Mouse (Mus musculus) layer of hippocampus, adult 11-12 months (tissue): ENCODE data around the gene Nox1.
"Not testable (repeated sequence)": the region's sequence is repeated elsewhere in the genome, so short reads cannot be mapped to it uniquely, and the experiment has no call there.

Experiments
- DNase-seq: peaks from one replicate; pipeline ENCODE4 v3.0.0; 2022; ENCODE audit warnings: low spot score

Gene Nox1

DNA sequence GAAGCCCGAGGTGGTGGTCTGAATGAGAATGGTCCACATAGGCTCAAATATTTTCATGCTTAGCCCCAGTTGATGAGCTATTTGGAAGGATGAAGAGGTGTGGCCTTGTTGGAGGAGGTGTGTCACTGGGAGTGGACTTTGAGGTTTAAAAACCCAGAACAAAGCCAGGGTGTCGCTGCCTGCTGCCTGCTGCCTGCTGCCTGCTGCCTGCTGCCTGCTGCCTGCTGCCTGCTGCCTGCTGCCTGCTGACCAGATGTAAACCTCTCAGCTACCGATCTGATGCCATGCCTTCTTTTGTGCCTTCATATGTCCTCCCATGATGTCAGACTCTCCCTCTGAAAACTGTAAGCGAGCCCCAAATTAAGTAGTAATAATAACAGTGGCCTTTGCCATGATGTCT, at the start of gene Nox1:
Gene Nox1 (minus strand): TSS at position 101 of the 400 bp plus-strand sequence.
- DNase-seq, result no peak

DNA sequence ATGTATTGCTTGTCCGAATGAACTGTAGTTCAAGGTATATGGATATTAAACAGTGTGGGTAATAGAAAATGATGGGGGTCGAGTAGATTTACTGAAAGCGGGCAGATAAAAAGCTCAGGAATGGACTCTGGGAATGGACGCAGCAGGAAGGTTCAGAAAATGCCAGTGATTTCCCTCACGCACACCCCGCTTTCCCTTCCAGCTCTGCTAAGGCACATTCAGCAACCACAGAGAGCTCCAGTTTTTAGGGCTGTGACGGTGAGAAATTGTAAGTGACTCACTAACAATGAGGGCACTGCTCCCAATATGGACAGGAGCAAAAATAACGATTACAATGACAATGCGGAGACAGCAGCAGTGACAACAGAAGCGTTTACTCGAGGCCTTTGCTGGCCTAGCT, 40.4 kb upstream of the Nox1 start:
- DNase-seq, result no peak

DNA sequence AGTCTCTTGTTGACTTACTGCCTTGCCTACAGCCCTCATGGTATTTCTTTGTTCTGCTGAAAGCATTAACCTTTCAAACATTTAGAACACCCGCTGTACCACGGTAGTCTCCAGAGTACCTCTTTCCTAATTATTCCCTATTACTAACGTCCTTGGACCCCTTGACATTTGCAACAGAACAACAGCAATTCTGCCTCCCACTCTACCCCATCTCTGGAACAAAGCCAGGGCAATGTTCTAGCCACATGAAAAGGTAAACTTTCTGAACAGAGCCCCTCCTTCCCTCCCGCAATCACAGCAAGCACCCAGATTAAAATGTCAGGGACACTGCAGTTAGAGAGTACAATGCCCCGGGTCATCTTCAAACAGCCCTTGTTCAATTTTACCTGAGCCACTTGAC, 39.4 kb upstream of the Nox1 start:
- DNase-seq, result no peak

DNA sequence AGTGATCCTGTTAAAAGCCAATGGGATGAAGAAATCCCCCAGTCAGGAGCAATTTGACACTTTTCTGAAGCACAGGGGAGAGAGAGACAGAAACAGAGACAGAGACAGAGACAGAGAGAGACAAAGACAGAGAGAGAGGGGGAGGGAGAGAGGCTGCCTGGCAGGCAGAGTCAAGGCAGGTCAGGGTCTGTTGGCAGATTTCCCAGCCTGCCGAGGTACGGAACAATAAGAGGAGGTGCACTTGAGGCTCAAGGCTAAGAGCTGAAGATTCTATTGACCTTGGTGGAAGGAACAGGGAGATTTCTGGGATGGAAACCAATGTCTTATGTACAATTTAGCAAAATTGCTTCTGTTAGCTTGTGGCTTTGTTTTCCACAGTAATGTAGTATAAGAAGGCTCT, 26.4 kb upstream of the Nox1 start:
- no peak for DNase-seq

DNA sequence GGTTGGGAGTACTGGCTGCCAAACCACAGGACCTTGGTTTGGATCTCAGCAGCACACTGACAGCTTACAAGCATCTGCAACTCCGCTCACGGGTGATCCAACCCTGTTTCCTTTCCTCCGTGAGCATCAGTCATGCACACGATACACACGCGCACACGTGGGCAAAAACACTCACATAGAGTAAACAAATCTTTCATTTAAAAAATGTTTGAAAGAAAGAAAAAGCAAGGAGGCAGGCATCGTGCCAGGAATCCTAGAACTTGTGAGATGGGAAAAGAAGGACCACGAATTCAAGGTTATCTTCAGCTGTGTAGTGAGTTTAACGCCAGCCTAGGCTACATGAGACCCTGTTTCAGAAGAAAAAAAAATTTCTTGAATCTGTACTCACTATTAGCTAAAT, 24.2 kb upstream of the Nox1 start:
- no peak for DNase-seq

DNA sequence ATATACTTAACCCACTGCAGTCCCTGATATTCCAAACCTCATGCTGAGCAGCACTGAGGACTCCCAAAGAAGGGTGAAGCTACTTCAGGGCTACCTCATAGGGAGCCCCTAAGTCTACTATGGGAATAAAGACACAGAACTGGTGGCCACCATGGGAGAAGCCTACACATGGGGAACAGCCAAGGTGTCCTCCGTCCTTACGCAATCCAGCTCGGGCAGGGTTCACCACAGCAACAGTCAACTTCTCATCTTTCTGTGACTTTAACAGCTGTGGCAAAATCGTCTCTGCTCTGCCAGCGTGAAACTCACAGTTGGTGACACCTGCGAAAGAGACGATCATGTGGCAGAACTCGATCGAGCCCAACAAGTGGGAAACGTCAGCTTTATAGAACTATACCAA, 16.5 kb upstream of the Nox1 start:
- DNase-seq, result no peak

DNA sequence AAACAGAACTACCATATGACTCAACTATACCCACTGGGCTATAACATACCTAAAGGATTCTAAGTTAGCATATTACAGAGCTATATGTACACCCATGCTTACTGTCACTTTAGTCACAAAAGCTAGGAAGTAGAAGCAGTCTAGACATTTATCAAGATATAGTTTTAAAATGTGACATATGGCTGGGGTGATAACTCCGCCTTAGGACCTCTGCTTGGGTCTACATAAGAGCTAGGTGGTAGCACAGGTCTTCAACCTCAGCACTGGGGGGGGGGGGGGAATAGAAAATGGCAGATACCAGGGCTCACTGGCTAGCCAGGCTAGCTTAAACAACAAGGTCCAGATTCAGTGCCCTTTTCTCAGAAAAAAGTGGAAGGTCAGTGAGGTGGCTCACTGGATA, 11.3 kb upstream of the Nox1 start:
- no peak for DNase-seq

DNA sequence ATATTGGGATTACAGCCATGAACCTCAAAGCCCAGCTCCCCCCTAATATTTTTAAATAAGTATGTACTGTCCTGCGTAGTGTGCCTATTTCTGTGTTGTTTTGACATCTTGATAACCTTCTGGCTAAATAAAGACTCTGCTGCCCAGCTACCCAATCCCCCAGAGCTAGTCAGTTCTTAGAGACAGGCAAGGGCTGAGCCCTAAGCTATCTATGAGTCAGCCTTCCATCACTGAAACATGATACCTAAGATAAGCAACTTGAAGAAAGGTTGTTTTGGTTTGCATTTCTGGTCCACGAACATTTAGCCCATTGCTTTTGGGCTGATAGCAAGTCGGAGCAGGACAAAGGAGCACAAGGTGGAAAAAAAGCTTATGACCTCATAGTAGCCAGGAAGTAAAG, 1.1 kb downstream of the Nox1 start:
- DNase-seq, result no peak

DNA sequence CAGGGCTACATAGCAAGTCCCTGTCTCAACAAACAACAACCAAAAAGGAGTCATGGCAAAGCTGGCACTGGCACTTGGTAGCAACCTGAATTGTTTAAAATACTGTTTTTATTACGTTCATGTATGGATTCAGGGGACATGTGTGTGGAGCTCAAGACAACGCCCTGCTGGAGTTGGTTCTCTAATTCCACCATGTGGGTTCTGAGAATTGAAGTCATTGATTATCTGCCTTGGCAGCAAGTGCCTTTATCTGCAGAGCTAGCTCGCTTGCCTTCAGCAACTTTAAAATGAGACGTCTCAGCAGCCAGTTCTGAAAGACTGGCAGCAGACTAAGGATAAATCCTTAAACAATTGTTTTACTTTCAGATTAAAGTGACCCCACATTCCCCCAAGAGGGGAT, 3.6 kb downstream of the Nox1 start:
- no peak for DNase-seq

DNA sequence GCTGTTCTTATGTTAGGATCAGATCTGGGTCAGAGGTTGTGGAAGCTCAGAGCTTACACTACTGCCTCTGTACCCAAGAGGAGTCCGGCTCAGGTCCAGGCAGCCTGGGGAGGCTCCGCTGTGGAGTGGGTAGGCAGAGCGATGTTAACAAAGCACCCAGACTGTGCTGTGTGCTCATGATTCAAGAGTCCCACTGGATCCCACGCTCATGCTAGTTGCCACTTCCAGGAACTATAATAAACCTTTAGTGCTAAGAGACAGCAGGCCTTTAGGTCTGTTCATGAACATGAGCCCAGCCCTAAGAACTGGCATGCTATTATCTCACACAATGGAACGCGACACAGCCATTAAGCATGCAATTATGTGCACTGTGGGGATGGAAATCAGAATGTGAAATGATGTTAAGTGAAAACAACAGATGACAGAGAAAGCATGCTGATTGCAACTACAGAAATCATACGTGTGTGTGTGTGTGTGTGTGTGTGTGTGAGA, 10.6 kb downstream of the Nox1 start:
- DNase-seq, result peak; percentile 11

DNA sequence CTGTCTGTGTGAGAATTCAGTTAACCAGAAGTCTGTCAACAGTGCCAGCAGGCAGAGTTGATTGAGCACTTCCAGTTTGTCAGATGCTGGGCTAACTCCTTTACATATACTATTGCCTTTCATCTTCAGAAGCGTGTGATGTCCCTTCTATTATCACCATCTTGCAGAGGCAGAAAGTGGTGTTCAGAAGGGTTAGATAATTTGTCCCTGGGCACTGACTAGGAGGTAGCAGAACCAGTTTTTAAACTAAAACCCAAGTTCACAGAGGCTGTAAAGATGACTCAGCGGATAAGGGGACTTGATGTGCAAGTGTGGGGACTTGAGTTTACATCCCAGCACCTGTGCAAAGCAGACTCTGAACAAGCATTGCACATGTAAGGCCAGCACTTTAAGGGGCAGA, 13.3 kb downstream of the Nox1 start:
- DNase-seq, result no peak

DNA sequence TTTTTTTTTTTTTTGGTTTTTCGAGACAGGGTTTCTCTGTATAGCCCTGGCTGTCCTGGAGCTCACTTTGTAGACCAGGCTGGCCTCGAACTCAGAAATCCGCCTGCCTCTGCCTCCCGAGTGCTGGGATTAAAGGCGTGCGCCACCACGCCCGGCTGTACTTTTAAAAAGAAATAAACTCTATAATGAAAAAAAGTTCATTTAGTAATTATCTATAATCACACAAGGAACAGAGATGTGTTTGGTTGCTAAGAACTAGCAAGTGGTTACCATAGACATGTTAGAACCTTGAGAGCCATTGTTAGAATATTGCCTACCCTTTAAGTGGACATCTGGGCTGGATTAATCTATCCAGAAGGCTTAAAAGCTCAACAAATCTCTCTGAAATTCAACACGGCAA, 34.6 kb downstream of the Nox1 start, which contains the start of gene Arl13a:
Gene Arl13a (plus strand): TSS at position 301 of the 400 bp plus-strand sequence.
- DNase-seq, result not testable (repeated sequence)

DNA sequence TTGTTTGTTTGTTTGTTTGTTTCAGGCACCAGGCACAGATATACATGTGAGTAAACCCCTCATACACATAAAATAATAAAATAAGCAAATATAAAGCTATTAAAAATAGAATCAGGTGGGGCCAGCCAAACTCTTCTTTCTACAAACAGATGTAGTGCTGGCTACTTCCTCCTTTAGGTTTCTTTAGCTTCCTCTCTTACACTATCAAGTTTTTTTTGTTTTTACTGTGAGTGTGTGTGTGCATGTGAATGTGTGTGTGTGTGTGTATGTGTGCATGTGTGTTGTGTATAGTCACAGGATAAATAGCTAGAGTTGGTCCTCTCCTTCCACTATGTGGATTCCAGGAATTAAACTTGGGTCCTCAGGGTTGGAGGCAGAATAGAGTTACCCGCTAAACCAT, 47.1 kb downstream of the Nox1 start:
- DNase-seq, result no peak

DNA sequence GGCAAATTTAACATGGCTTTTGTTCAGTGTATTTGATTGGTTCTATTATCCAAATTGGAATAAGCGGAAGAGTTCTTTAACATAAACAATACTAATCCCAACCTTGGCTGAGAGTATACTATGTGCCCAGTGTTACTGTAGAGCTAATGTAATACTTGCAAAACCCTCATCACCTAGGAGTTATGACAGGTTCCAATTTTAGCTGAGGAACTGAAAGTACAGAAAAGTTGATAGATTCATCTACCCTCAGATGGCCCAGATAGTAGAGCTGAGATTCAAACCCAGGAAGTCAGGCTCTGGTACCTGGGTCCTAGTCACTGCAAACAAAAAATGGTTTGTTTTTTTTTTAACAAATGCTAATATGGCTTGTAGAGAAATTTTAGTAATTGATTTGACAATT, 51.2 kb downstream of the Nox1 start:
- no peak for DNase-seq

DNA sequence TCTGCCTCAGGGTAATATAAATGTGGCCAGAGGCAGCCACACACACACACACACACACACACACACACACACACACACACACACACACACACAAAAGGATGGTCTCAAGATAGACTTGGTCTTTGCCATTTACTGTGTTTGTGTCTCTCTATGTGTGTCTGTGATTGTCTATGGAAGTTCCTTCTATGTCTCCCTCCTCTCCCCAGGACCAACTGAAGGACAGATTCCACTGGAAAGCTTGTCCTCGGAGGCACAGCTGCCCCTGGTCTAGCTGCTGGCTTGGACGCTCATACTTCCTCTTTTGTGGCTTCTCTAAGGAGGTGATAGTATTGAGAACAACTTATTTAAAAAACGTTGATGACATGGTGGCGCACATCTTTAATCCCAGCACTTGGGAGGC, 58.3 kb downstream of the Nox1 start:
- DNase-seq, result no peak

DNA sequence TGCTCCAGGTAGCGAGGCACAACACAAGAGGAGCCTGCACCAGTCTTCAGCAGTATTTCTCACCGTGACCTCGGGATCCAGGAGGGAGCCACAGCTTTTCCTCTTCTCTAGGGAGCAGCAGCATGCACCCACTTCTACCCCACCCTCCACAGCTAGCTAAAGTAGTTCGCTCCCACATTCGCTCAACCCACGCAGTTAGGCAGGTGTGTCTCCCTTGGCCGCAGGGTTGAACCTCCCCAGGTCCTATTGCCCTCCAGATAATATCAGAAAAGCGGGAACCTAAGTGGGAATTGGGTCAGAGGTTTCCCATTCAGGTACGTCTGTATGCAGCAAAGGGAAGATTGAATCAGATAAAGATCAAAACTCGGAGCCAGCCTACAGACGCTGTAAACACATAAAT, 58.9 kb downstream of the Nox1 start:
- DNase-seq, result no peak

DNA sequence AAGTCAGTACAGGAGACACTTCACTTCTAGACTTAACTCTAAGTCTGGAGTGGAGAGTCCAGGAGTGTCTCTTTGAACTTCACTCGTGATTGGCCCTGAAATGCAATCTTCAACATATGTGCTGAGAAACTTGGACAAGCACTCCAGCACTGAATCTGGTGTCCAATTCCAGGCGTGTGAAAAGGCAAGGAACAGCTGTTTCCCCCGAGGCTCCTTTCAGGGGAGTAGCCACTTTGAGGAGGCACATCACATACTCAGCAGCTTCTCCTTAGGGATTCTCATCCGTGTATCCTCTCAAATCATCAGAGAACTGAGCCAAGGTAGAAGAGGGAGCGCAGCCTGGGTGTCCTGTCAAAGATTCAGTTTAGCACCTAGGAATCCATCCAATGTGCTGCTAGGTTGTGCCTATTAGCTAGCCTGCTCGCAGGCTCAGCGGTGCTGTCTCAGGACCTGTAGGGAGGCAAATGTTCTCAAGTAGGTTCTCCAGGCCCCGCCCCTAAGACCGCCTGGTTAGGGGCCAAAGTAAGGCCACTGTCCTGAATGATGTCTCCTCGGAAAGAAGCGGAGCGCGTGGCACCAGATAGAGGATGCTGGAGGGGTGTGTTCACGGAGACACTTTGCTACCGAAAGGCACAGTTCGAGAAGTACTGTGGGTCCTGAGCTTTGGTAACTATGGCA, 59.6 kb downstream of the Nox1 start, which contains the start of gene Xkrx:
Gene Xkrx (minus strand): TSS at position 34 of the 678 bp plus-strand sequence.
- DNase-seq, result no peak

DNA sequence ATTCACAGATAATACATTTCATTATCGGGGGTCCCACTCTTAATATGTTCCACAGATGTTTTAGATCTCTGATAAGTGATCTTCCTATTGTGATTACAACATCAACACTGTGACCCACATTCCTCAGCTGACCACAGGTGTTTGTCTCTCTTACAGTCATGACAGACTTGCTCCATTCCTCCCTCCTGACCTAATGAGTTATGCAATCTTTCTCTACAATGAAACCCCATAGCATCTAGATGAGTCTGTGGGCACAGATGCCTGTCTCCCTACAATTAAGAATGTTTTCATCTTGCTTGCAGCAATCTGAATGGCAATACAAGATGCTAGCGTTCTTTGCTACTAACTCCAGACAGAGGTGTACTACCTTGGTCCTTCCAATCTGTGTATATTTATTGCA, 61.3 kb downstream of the Nox1 start:
- no peak for DNase-seq

DNA sequence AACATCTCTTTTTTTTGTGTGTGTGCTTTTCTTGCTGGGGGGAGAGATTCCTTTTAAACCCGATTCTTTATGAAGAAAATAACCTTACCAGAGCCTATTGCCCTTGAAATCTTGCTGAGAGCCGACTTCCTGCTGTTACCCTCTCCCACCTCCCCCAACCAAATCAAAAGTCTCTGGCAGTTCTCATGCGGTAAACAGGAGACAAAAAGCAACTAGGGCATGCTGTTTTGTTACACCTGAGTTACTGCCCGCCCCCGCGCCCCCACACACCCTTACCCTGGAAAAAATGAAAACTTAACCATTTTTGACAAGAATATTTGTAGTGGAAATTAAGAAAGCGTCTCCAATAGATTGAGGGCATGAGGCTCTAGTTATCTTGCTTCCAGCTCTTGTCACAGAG, 63.6 kb downstream of the Nox1 start:
- no peak for DNase-seq

DNA sequence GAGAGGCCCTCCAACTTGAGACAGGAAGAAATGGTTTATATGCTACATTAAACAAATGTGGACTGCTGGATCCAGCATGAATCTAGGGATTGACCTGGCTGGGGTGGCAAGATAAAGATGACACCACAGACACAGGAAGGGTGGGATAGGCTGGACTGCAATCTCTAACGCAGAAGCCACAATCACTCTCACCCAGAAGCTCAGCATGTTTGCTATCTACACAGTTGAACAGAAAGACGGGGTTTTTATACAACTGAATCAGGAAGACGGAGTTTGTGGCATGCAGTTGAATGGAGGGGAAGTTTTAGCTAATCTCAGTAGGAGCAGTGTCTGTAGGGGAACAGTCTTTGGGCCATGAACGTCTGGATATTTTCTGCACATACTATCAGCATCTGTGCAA, 79.8 kb downstream of the Nox1 start:
- no peak for DNase-seq

DNA sequence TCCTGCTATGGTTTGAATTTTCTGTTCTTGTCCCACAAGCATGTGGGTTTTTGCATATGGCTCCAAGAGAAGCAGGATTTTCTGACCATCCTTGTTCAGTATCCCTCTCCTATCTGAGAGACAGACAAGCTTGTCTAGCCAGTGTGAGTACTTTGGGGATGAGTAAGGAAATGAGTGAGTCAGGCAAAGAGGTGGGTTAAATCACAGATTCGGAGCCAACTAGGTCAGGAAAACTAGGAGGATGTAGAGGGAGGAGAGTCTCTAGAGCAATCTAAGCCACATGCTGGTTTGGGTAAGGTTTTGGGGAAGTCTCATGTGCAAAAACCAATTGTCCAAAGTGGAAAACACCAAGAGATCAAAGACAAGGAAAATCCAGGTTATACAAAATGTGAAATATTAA, 80.2 kb downstream of the Nox1 start:
- no peak for DNase-seq

DNA sequence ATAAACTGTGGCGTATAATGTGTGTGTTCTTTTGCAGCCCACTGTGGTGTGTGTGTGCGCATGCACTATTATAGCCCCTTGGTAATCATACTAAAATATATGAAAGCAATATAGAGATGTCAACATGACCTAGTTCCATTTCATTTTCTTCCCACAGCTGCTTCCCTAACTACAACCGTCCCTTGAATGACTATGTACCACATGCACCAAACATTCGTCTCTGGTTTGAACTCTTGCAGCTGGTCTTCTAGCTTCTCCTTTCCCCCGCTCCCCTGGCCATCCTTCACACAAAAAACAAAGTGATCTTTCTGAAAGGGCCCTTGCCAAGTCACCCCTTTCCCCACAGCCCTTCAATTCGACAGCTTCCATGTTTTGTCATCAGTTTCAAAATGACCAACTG, 81.7 kb downstream of the Nox1 start:
- DNase-seq, result no peak

DNA sequence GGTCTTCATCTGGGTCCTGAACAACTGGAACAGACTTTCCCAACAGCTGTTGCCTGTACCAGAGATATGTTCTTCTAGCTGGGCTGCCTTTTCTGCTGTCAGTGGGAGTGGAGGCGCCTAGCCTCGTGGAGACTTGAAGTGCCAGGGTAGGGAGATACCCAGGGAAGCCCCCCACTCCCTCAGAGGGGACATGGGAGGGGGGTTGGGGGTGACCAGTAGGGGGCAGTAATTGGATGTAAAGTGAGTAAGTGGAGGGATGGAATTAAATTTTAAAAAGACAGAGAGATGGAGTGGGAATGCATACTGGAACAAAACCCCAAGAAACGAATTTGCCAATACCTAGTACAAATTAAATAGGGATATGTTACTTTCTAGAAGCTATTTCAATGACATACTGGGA, 87.9 kb downstream of the Nox1 start:
- DNase-seq, result no peak

DNA sequence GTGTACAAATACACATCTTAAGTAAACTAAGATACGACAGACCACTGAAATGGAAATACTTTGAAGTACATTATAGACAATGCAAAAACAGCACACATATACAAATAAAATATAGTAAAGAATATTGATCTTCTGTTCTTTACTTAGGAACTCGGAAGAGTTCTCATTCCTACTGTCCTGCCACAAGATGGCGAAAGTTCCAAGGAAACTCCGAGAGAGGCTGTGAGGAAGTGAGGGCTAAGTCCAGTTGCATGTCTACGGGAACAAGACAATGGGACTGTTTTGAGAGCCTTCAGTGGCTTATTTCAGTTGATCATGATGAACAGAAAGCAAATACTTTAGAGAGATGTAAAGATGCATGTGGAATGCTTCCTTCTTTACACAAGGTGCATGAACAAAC, 89.5 kb downstream of the Nox1 start:
- DNase-seq, result peak; percentile 8
